Mouse (Mus musculus) lung, postnatal 14 days (tissue): ENCODE results near the gene Wfdc9.

ENCODE experiments used
- DNase-seq: peaks from one replicate; pipeline ENCODE4 v3.0.0; 2021

The Wfdc9 gene

GRCm38 (mm10) chr2:164656483-164656882 lies at the start of gene Wfdc9:
Wfdc9 (minus strand) TSS chr2:164656583.
- DNase-seq = no peak

GRCm38 (mm10) chr2:164705991-164706390 lies 49.6 kb upstream of the Wfdc9 start:
- no peak for DNase-seq

DNA sequence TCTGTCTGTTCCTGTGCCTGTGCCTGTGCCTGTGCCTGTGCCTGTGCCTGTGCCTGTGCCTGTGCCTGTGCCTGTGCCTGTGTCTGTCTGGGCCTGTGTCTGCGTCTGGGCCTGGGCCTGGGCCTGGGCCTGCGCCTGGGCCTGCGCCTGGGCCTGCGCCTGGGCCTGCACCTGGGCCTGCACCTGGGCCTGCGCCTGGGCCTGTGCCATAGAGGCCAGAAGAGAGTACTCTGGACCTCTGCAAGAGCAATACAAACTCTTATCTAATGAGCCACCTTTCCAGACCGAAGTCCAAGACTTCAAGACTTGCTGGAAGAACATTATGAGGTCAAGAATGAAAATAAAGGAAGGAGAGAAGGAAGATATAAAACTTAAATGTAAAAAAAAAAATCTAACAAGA lies 48.9 kb upstream of the Wfdc9 start:
- no peak for DNase-seq

- DNase-seq = no peak
These were observed 47.9 kb upstream of the Wfdc9 start for GRCm38 (mm10) chr2:164704235-164704634.

DNA sequence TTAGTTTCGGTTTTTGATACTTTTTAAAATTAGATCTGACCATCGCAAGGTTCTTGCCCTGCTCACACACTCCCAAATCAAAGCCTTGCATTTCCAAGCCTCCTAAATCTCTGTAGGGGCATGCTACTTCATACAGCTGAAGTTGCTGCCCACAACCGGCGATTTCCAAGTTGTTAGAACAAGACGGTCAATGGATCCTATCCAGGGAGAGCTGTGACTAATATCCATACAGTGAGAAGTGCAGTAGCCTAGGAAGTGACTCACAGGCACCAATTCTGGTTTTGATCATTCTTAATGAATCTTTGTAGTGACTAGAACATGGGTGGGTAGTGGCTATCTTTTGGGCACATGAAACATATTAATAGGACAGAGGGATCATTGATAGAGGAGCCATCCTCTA lies 45.4 kb upstream of the Wfdc9 start:
- no peak for DNase-seq

- no peak for DNase-seq
These were observed 44.6 kb upstream of the Wfdc9 start for GRCm38 (mm10) chr2:164700959-164701358.

GRCm38 (mm10) chr2:164698201-164698600 lies 41.8 kb upstream of the Wfdc9 start, which contains the start of gene Spint4:
Spint4 (plus strand) TSS chr2:164698501.
- DNase-seq = no peak

DNA sequence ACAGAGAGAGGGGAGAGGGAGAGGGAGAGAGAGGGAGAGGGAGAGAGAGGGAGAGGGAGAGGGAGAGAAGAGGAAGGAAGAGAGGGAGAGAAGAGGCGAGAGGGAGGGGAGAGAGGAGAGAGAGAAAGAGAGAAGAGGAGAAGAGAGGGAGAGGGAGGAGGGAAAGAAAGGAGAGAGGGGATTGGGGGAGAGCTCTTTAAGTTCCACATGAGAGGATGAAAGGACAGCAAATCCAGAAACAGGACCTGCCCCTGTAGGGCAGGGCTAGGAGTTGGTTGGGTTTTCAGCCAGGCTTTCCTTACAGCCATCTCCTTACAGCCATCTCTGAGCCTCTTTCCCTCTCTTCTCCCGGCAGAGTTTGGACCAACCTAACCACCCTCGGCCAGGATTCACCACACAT lies 28.4 kb upstream of the Wfdc9 start, which contains the start of gene Wfdc13:
Gene Wfdc13, plus strand, starts transcription at position 301 of the 400 bp plus-strand sequence.
- no peak for DNase-seq

- DNase-seq = peak; percentile 46
These were observed 23.5 kb upstream of the Wfdc9 start for GRCm38 (mm10) chr2:164679906-164680305.

- DNase-seq = peak; percentile 82
These were observed 22.7 kb upstream of the Wfdc9 start for GRCm38 (mm10) chr2:164678848-164679625.

GRCm38 (mm10) chr2:164676916-164677685 lies 20.7 kb upstream of the Wfdc9 start:
- DNase-seq = no peak

DNA sequence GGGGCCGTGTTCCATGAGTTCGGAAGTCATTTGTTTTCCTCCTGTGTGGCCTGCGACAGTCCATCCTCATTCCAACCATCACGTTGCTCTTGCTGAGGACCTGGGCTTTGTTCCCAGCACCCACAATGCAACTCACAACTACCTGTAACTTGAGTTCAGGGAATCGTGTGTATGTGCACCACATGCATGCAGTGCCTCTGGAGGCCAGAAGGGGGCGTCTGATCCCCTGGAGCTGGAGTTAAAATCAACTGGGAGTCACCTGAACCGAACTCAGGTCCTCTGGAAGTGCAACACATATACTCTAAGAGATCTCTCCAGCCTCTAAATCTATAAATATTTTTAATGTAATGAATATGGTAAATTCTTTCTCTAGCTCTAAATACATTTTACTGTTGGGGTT lies 19.7 kb upstream of the Wfdc9 start:
- no peak for DNase-seq

DNA sequence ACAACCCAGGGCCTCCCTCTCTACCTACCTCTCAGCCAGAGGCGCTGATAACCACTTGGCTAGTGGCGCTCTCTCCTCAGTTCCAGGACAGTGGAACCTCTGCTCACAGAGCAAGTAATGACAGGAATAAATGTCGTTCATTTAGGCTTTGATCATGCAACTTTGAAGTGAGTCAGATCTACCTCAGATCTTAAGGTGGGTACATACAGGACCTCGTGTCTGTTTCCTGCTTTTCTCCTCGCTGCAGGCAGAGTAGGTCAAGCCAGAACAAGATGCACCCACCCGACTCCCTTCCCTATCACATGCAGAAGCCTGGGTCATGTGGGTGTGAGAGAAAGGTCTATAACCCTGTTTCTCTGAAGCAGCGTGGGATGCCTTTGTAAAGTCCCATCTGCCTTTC lies 17.6 kb upstream of the Wfdc9 start, which contains the start of gene Wfdc11:
Gene Wfdc11, minus strand, starts transcription at position 101 of the 400 bp plus-strand sequence.
- DNase-seq = no peak

DNA sequence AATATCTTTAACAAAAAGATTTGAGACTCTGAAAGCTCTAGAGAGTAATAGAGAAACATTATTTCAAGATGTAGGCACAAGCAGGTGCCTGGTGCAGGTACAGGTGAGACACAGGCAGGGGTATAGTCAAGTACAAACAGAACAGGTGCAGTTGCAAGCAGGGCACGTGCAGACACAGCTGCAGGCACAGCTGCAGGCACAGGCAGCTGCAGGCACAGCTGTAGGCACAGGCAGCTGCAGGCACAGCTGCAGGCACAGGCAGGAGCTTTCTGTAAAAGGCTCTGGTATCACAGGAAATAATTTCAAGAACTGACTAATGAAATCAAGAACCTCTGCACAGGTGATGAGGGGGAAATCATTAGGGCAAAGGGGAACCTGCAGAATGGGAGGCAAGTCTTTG lies 14.6 kb upstream of the Wfdc9 start:
- DNase-seq = no peak

- no peak for DNase-seq
These were observed 13.9 kb upstream of the Wfdc9 start for GRCm38 (mm10) chr2:164670261-164670660.

GRCm38 (mm10) chr2:164664851-164665250 lies 8.5 kb upstream of the Wfdc9 start:
- no peak for DNase-seq

- peak; percentile 67 for DNase-seq
These were observed 525 bp downstream of the Wfdc9 start, which contains the start of gene Wfdc10 for GRCm38 (mm10) chr2:164655858-164656257. Wfdc10 (plus strand) TSS chr2:164656046.

GRCm38 (mm10) chr2:164641881-164642673 lies 14.3 kb downstream of the Wfdc9 start:
- DNase-seq = peak; percentile 13

DNA sequence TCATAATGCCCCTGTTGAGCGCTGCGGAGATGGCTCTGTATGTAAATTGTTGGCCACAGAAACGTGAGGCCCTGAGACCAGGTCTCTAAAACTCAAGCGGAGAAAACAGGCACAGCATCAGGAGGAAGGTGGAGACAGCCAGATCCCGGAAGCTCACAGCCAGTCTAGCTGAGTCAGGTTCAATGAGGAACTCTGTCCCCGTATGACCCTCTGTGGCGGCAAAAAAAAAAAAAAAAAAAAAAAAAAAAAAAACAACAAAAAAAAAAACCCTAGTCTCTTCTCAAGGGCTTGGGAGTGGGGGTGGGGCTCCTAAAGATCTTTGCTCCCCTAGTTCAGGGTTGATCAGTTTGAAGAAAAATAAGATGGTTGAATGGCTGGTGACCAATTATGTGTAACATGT lies 15.3 kb downstream of the Wfdc9 start:
- no peak for DNase-seq

GRCm38 (mm10) chr2:164638696-164639095 lies 17.7 kb downstream of the Wfdc9 start, which contains the start of gene Wfdc16:
Wfdc16 (minus strand) TSS chr2:164638796.
- DNase-seq = no peak

GRCm38 (mm10) chr2:164635266-164635665 lies 21.1 kb downstream of the Wfdc9 start:
- no peak for DNase-seq

- no peak for DNase-seq
These were observed 34.6 kb downstream of the Wfdc9 start for GRCm38 (mm10) chr2:164621775-164622174.

DNA sequence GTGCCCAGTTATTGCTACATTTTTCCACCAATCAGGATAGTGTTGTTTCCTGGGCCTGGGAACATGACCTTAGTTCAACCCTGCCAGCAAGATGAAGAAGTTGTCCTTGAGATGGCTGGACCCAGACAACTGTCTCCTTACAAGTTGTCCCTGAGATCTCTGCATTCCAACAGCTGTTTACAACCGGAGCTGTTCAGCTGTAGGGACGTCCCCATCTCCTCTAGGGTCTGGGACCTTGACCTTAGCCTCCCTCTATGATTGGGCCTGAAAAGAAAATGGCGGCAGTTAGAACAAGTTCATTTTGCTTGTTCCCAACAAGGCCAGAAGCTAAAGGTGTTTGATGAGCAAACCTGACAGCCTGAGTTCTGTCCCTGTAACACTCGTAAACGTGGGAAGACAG lies 37.3 kb downstream of the Wfdc9 start:
- no peak for DNase-seq
